17 mouse cellular contexts compared by ENCODE assay signal in genomic region chr7:28897661-28898060, GRCm38 (mm10). TPM values are rescaled to one million over a fixed set of nuclear protein-coding genes. Genes with fewer than 3 reads are reported as not detected.
"Had no signal": no experiment of that assay in that cellular context is flagged by ENCODE, and none has a peak within 500 bp of the region (broad histone marks: within the 10 kb centered on the region; RNA-seq: fewer than 3 reads in every experiment).

No protein-coding gene starts in this region.

- H3K9ac ChIP-seq: neural tube, embryonic 13.5 days; neural tube, embryonic 15.5 days; stomach, embryonic 15.5 days had no signal

- H3K27ac ChIP-seq: neural tube, embryonic 13.5 days; neural tube, embryonic 15.5 days; stomach, embryonic 15.5 days; stomach, postnatal 0 days had no signal

- H3K4me1 ChIP-seq: neural tube, embryonic 13.5 days; stomach, embryonic 15.5 days had no signal

- H3K27me3 ChIP-seq: neural tube, embryonic 13.5 days; neural tube, embryonic 15.5 days; stomach, embryonic 15.5 days had no signal

- H3K4me2 ChIP-seq: neural tube, embryonic 13.5 days; neural tube, embryonic 15.5 days; stomach, embryonic 15.5 days had no signal

- H3K4me3 ChIP-seq: neural tube, embryonic 13.5 days; neural tube, embryonic 15.5 days; stomach, embryonic 15.5 days had no signal

- DNase-seq: retina, postnatal 1 day; right cerebral cortex, adult 18-20 months; right cerebral cortex, postnatal 14 days; right cerebral cortex, postnatal 25 days; right cerebral cortex, postnatal 4 days; spleen, adult 18-20 months; thymus, adult 18-20 months; thymus, adult 2 months; thymus, postnatal 14 days; thymus, postnatal 25 days; thymus, postnatal 36 days; thymus, postnatal 4 days had no signal

- H3K9me3 ChIP-seq: neural tube, embryonic 13.5 days; neural tube, embryonic 15.5 days; stomach, embryonic 15.5 days had no signal

RNA-seq across cellular contexts. Expression of gene Lgals7, which starts 34.0 kb away (rescaled TPM):
- polyA plus RNA-seq: small intestine, adult 2 months had no signal
